Mouse (Mus musculus): Measurements from ENCODE around the gene Ptpn5.

GRCm38 (mm10) chr7:47112036-47112435 lies 21.4 kb downstream of the Ptpn5 start:
- no peak for TF ChIP-seq CTCF (IDR thresholded peaks at IDR 0.05; ENCODE audit: low read depth, low read length)
- TF ChIP-seq GATA1 (IDR thresholded peaks at IDR 0.05; ENCODE audit: borderline replicate concordance, low read length), result no peak
- no peak for TF ChIP-seq TAL1 (conservative IDR thresholded peaks at IDR 0.05; ENCODE audit: low read depth, low read length)
- no peak for TF ChIP-seq POLR2AphosphoS5 (IDR thresholded peaks at IDR 0.05; ENCODE audit: insufficient replicate concordance, low read depth, low read length)
- TF ChIP-seq GATA2 (IDR thresholded peaks at IDR 0.05; ENCODE audit: borderline replicate concordance, low read depth, low read length), result no peak
